Mouse (Mus musculus): ENCODE data around the gene Hdac6. TPM values are rescaled to one million over a fixed set of nuclear protein-coding genes. Genes with fewer than 3 reads are reported as not detected.
"Not testable (repeated sequence)": the region's sequence is repeated elsewhere in the genome, so short reads cannot be mapped to it uniquely, and the experiment has no call there.

The Hdac6 gene
- polyA plus RNA-seq, 1 experiment from 2014 or later = 22.4 TPM

DNA sequence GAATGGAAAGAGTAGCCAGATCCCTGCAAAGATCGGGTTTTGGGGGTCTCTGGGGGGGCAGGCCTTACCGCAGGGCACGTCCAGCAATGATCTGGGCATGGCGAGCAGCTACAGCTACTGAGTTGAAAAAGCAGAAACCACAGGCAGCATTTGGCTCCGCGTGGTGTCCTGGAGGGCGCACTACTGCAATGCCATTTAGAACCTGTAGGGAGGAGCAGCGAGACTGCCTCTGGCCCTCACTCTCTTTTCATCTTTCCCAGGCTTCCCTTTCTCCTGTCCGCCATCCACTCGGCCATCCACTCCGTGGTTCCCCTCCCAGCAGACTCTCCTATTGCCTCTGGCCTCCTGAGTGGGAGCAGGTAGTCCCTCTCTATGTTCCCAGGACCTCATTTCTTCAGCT lies 10.8 kb downstream of the Hdac6 start:
- ATAC-seq (replicated peaks; ENCODE audit: low FRiP score, low TSS enrichment, low read depth) (no peak), DNase-seq (ENCODE audit: low spot score) (no peak)
- H3K9ac ChIP-seq (ENCODE audit: low read length) = no peak overlapping the region
- no peaks in the 10 kb centered on the region for H3K9me3 ChIP-seq (ENCODE audit: control insufficient read depth, low read length)
- no peaks in the 10 kb centered on the region for H3K27me3 ChIP-seq (replicated peaks; ENCODE audit: control insufficient read depth, insufficient read depth, low read length)
- no peak overlapping the region for H3K4me2 ChIP-seq (ENCODE audit: low read length)
- no peak overlapping the region for H3K4me3 ChIP-seq (ENCODE audit: low read depth, low read length)
- WGBS = 50% methylated on average over 11 of the region's 11 CpGs
- peaks cover 28% of the 10 kb centered on the region; the same call in 1 of the 2 replicates for H3K36me3 ChIP-seq (ENCODE audit: control insufficient read depth, insufficient read depth, low read length)
- H3K4me1 ChIP-seq (replicated peaks; ENCODE audit: control insufficient read depth, insufficient read depth, low read length) = no peaks in the 10 kb centered on the region
- no peak overlapping the region for H3K27ac ChIP-seq (ENCODE audit: low read depth)

DNA sequence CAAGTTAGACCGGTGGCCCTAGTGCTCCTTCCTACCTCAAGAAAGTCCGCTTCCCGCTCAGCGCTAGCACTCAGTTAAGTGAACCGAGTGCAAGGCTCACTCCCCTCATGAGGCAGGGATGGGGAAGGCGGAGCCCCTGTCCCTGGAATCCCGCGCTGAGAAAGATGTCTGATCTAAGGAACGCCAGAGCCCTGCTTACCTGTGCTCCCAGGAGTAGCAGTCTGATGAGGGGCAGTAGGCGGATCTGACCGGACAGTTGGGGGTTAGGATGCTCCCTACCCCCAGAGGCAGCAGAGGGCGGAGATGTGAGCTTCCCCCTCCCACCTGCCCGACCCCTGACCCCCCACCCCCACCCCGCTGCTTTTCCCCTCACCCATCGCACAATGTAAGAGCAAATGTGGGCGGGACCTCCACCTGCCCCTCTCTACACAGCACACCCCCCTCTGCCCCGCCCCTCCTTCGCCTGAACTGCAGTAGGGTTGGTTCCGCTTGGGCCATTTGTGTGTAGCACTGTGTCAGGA lies 19.4 kb downstream of the Hdac6 start, which contains the start of gene Eras:
TSS of gene Eras (minus strand) at position 338 of the 521 bp plus-strand sequence.
- ATAC-seq (replicated peaks; ENCODE audit: low FRiP score, low TSS enrichment, low read depth) (no peak), DNase-seq (ENCODE audit: low spot score) (no peak)
- 15% methylated on average over 18 of the region's 19 CpGs for WGBS
- Histone ChIP-seq H3K36me3 (ENCODE audit: control insufficient read depth, insufficient read depth, low read length) (peaks cover 10% of the 10 kb centered on the region; the same call in 1 of the 2 replicates), H3K4me2 (ENCODE audit: low read length) (no peak within 1 kb of the TSS), H3K4me3 (ENCODE audit: low read depth, low read length) (no peak within 1 kb of the TSS), H3K9me3 (ENCODE audit: control insufficient read depth, low read length) (no peaks in the 10 kb centered on the region), H3K27me3 (replicated peaks; ENCODE audit: control insufficient read depth, insufficient read depth, low read length) (peaks cover 35% of the 10 kb centered on the region), H3K4me1 (replicated peaks; ENCODE audit: control insufficient read depth, insufficient read depth, low read length) (no peaks in the 10 kb centered on the region), H3K9ac (ENCODE audit: low read length) (no peak within 1 kb of the TSS), H3K27ac (ENCODE audit: low read depth) (no peak within 1 kb of the TSS)

DNA sequence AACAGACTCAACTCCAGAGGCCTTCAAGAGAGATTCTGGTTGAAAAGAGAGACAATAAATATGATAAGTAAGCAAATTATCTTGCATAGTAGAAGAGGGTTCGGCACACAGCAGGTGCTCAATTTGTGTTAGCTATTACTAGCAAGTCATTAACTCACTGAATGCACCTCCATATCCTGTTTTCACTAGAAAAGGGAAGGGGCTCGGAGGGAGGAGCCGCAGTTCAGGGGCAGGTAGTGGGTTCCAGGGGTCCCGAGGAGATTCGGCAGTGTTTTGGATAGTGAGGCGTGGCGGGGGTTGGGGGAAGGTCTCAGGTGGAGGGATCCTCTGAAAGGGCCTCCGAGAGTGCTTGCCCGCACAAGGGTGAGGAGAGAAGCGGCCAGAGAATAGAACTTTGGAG lies 20.6 kb downstream of the Hdac6 start:
- Histone ChIP-seq H3K27me3 (replicated peaks; ENCODE audit: control insufficient read depth, insufficient read depth, low read length) (peaks cover 47% of the 10 kb centered on the region), H3K4me1 (replicated peaks; ENCODE audit: control insufficient read depth, insufficient read depth, low read length) (no peaks in the 10 kb centered on the region), H3K36me3 (ENCODE audit: control insufficient read depth, insufficient read depth, low read length) (no peaks in the 10 kb centered on the region; the same call in 1 of the 2 replicates), H3K27ac (ENCODE audit: low read depth) (no peak overlapping the region), H3K9ac (ENCODE audit: low read length) (no peak overlapping the region), H3K9me3 (ENCODE audit: control insufficient read depth, low read length) (no peaks in the 10 kb centered on the region), H3K4me3 (ENCODE audit: low read depth, low read length) (no peak overlapping the region), H3K4me2 (ENCODE audit: low read length) (no peak overlapping the region)
- 18% methylated on average over 10 of the region's 10 CpGs for WGBS
- DNase-seq (ENCODE audit: low spot score) (no peak), ATAC-seq (replicated peaks; ENCODE audit: low FRiP score, low TSS enrichment, low read depth) (no peak)

DNA sequence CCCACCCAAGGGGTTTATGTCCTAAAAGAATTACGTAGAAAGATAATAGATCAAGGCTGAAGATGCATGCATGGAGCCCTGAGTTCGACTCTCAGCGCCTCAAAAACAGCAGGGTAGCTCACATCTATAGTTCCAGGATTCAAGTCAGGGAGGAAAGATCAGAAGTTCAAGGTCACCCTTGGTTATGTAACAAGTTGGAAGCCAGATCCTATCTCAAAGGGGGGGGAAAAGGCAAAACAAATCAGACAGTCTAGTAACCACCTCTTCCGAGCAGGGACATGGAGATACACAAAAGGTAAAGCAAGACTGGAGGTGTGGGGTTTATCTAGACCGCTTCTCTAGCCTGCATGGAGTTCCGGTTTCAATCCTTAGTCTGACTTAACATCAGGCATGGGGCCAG lies 21.4 kb downstream of the Hdac6 start:
- DNase-seq (ENCODE audit: low spot score) = no peak
- H3K27me3 ChIP-seq (replicated peaks; ENCODE audit: control insufficient read depth, insufficient read depth, low read length) = peaks cover 56% of the 10 kb centered on the region
- no peaks in the 10 kb centered on the region; the same call in 1 of the 2 replicates for H3K36me3 ChIP-seq (ENCODE audit: control insufficient read depth, insufficient read depth, low read length)
- H3K9ac ChIP-seq (ENCODE audit: low read length) = no peak overlapping the region
- no peak overlapping the region for H3K27ac ChIP-seq (ENCODE audit: low read depth)
- 67% methylated on average over 6 of the region's 6 CpGs for WGBS
- no peak overlapping the region for H3K4me2 ChIP-seq (ENCODE audit: low read length)
- no peak for ATAC-seq (replicated peaks; ENCODE audit: low FRiP score, low TSS enrichment, low read depth)
- no peak overlapping the region for H3K4me3 ChIP-seq (ENCODE audit: low read depth, low read length)
- no peaks in the 10 kb centered on the region for H3K9me3 ChIP-seq (ENCODE audit: control insufficient read depth, low read length)
- H3K4me1 ChIP-seq (replicated peaks; ENCODE audit: control insufficient read depth, insufficient read depth, low read length) = no peaks in the 10 kb centered on the region

DNA sequence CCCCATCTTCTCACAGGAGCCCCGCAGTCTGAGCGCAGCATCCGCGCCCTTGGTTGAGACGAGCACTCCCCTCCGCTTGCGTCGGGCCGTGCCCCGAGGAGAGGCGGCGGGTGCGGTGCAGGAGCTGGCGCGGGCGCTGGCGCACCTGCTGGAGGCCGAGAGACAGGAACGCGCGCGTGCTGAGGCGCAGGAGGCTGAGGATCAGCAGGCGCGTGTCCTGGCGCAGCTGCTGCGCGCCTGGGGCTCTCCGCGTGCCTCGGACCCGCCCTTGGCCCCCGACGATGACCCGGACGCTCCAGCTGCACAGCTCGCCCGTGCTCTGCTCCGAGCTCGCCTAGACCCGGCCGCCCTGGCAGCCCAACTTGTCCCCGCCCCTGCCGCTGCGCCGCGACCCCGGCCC lies 25.7 kb downstream of the Hdac6 start:
- H3K27ac ChIP-seq (ENCODE audit: low read depth) = no peak overlapping the region
- no peaks in the 10 kb centered on the region for H3K36me3 ChIP-seq (ENCODE audit: control insufficient read depth, insufficient read depth, low read length)
- H3K9me3 ChIP-seq (ENCODE audit: control insufficient read depth, low read length) = no peaks in the 10 kb centered on the region
- ATAC-seq (replicated peaks; ENCODE audit: low FRiP score, low TSS enrichment, low read depth) (no peak), DNase-seq (ENCODE audit: low spot score) (no peak)
- 8% methylated on average over 32 of the region's 48 CpGs for WGBS
- peak overlapping the region; percentile 9; the same call in 1 of the 2 replicates for H3K4me3 ChIP-seq (ENCODE audit: low read depth, low read length)
- peak overlapping the region; percentile 34 for H3K4me2 ChIP-seq (ENCODE audit: low read length)
- H3K9ac ChIP-seq (ENCODE audit: low read length) = no peak overlapping the region
- no peaks in the 10 kb centered on the region for H3K4me1 ChIP-seq (replicated peaks; ENCODE audit: control insufficient read depth, insufficient read depth, low read length)
- peaks cover 62% of the 10 kb centered on the region for H3K27me3 ChIP-seq (replicated peaks; ENCODE audit: control insufficient read depth, insufficient read depth, low read length)

DNA sequence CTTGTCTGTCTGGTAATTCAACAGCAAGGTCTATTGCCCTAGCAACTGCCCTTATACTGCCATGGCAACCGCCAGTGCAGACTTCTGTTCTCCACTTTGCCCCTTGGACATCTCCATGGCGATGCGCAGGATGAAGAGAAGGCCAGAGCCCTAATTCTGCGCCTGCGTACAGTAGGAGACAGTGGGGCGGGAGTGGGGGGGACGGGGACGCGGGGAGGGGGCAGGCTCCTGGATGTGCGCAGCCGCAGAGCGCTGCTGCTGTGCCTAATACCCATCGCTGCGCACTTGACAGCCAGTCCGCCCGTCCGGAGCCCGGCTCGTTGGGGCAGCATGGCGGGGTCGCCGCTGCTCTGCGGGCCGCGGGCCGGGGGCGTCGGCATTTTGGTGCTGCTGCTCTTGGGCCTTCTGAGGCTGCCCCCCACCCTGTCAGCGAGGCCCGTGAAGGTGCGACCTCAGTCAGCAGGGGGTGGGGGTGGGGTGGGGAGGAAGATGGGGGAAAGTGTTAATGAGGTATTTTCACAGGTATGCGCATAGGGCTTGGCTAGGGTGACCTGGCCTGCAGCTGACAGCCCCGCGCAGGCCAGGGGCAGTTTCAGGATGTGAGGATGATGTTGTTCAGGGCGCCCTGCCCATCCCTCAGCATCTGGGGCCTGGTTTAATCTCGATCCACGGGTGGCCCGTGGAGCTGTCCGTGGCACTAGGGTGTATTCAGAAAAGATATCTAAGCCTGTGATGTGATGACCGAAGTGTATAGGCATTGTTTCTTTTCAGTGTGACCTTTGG lies 27.9 kb downstream of the Hdac6 start, which contains the start of gene Pcsk1n:
TSS of gene Pcsk1n (plus strand) at position 222 of the 783 bp plus-strand sequence.
- peak within 1 kb of the TSS; percentile 32; the same call in 1 of the 2 replicates for H3K4me2 ChIP-seq (ENCODE audit: low read length)
- ATAC-seq (replicated peaks; ENCODE audit: low FRiP score, low TSS enrichment, low read depth) = no peak

DNA sequence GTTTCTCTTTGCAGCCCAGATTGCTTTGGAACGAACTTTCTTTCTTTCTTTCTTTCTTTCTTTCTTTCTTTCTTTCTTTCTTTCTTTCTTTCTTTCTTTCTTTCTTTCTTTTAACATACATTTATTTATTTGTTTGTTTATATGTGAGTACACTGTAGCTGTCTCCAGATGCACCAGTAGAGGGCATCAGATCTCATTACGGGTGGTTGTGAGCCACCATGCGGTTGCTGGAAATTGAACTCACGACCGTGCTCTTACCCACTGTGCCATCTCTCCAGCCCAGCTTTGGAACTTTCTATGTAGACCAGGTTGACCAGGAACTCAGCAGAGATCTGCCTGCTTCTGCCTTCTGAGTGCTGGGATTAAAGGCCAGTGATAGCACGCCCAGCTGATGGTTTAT lies 29.7 kb downstream of the Hdac6 start:
- not testable (repeated sequence) for ATAC-seq (replicated peaks; ENCODE audit: low FRiP score, low TSS enrichment, low read depth); H3K4me3 ChIP-seq (ENCODE audit: low read depth, low read length); H3K9me3 ChIP-seq (ENCODE audit: control insufficient read depth, low read length); H3K4me1 ChIP-seq (replicated peaks; ENCODE audit: control insufficient read depth, insufficient read depth, low read length); DNase-seq (ENCODE audit: low spot score); H3K27ac ChIP-seq (ENCODE audit: low read depth); H3K9ac ChIP-seq (ENCODE audit: low read length); H3K4me2 ChIP-seq (ENCODE audit: low read length); H3K36me3 ChIP-seq (ENCODE audit: control insufficient read depth, insufficient read depth, low read length)
- WGBS = 72% methylated on average over 6 of the region's 6 CpGs
- peaks cover 34% of the 10 kb centered on the region for H3K27me3 ChIP-seq (replicated peaks; ENCODE audit: control insufficient read depth, insufficient read depth, low read length)

More for the DNA sequence above, 27.9 kb downstream of the Hdac6 start, which contains the start of gene Pcsk1n:
- no peaks in the 10 kb centered on the region for H3K9me3 ChIP-seq (ENCODE audit: control insufficient read depth, low read length)
- no peak for DNase-seq (ENCODE audit: low spot score)
- no peaks in the 10 kb centered on the region for H3K36me3 ChIP-seq (ENCODE audit: control insufficient read depth, insufficient read depth, low read length)
- H3K4me3 ChIP-seq (ENCODE audit: low read depth, low read length) = 0 out of 2 replicates have a peak within 1 kb of the TSS, but pooled peaks have one; percentile 18
- H3K27ac ChIP-seq (ENCODE audit: low read depth) = no peak within 1 kb of the TSS
- H3K4me1 ChIP-seq (replicated peaks; ENCODE audit: control insufficient read depth, insufficient read depth, low read length) = no peaks in the 10 kb centered on the region
- H3K27me3 ChIP-seq (replicated peaks; ENCODE audit: control insufficient read depth, insufficient read depth, low read length) = peaks cover 51% of the 10 kb centered on the region
- H3K9ac ChIP-seq (ENCODE audit: low read length) = no peak within 1 kb of the TSS
- 19% methylated on average over 33 of the region's 40 CpGs for WGBS

DNA sequence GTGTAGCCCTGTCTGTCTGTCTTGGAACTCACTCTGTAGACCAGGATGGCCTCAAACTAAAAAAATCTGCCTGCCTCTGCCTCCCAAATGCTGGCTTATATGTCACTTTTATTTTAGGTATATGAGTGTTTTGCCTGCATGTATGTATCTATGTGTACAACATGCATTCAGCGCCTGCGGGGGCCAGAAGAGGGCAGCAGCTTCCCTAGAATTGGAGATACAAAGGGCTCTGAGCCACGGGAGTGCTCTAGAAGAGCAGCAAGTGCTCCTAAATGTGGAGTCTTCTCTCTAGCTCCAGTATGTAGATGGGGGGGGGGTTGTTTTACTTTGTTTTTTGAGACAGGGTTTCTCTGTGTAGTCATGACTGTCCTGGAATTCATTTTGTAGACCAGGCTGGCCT lies 32.0 kb downstream of the Hdac6 start:
- not testable (repeated sequence) for H3K27ac ChIP-seq (ENCODE audit: low read depth); H3K36me3 ChIP-seq (ENCODE audit: control insufficient read depth, insufficient read depth, low read length); H3K4me1 ChIP-seq (replicated peaks; ENCODE audit: control insufficient read depth, insufficient read depth, low read length); ATAC-seq (replicated peaks; ENCODE audit: low FRiP score, low TSS enrichment, low read depth); H3K4me3 ChIP-seq (ENCODE audit: low read depth, low read length); H3K9me3 ChIP-seq (ENCODE audit: control insufficient read depth, low read length); DNase-seq (ENCODE audit: low spot score); H3K9ac ChIP-seq (ENCODE audit: low read length); H3K4me2 ChIP-seq (ENCODE audit: low read length)
- peaks cover 11% of the 10 kb centered on the region for H3K27me3 ChIP-seq (replicated peaks; ENCODE audit: control insufficient read depth, insufficient read depth, low read length)
- WGBS = 24% methylated on average over 3 of the region's 3 CpGs
